Mouse (Mus musculus): ENCODE measurements around the gene Arid1b.

Arid1b gene

DNA sequence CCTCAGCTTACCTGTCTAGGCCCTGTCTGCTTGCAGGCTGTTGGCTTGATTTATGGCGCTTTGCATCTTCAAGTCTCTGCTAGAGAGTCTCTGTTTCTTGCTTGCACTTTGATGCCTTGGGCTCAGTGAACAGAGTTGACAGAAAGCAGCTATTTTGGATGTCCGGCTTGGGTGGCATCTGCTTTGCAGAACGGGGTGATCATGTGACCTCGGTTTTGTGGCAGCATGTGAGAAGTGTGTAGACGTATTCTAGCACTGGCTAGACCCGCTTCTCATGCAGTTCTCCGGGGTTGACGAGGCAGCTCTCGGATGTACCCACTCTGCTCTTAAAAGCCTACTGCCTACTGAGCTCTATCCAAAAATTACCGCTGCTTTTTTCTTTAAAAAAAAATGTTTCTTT is 22.9 kb downstream of the Arid1b start:
- DNase-seq (ENCODE audit: low read depth, low spot score): no peak

- DNase-seq (ENCODE audit: low read depth, low spot score): no peak
Measured at GRCm38 (mm10) chr17:5021303-5022003, 27.3 kb downstream of the Arid1b start.

GRCm38 (mm10) chr17:5022019-5022544 is 27.9 kb downstream of the Arid1b start:
- no peak for DNase-seq (ENCODE audit: low read depth, low spot score)

- no peak for DNase-seq (ENCODE audit: low read depth, low spot score)
Measured at GRCm38 (mm10) chr17:5023745-5024144, 29.6 kb downstream of the Arid1b start.

GRCm38 (mm10) chr17:5025400-5025799 is 31.3 kb downstream of the Arid1b start:
- DNase-seq (ENCODE audit: low read depth, low spot score): no peak

DNA sequence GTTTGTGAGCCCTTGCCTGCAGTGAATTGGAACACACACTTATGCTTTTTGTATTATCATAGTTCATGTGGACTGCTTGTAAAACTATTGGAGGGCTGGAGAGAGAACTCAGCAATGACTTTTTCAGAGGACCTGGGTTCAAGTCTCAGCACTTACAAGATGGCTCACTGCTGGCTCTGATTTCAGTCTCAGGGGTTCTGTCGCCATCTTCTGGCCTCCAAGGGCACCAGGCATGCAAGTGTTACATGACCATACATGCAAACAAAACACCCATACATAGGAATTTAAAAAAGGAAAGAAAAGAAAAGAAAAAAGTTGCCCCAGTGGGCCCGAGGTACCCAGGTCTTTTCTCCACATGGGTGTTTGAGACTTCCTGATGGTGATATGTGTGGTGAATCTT is 32.4 kb downstream of the Arid1b start:
- no peak for DNase-seq (ENCODE audit: low read depth, low spot score)

- no peak for DNase-seq (ENCODE audit: low read depth, low spot score)
Measured at GRCm38 (mm10) chr17:5029148-5029547, 35.0 kb downstream of the Arid1b start.

- DNase-seq (ENCODE audit: low read depth, low spot score): no peak
Measured at GRCm38 (mm10) chr17:5030290-5030689, 36.2 kb downstream of the Arid1b start.

DNA sequence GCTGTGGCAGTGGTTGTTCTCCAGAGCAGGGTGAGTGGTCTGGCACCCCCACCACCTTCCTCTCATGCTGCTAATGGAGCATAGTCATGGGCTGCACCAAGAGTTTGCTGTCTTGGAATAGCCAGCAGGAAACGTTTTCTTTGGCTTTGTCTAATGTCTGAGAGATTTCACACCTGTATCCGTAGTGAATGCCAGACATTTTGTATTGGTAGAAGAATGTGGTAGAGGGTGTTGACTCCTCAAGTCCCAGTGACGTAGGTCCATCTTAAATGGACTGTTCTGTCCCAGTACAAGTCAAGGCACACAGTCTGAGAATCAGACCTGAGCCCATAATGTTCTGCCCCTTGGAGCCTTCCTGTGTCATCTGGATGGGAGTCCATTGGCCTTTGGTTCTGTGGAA is 39.2 kb downstream of the Arid1b start:
- no peak for DNase-seq (ENCODE audit: low read depth, low spot score)

- no peak for DNase-seq (ENCODE audit: low read depth, low spot score)
Measured at GRCm38 (mm10) chr17:5034201-5034600, 40.1 kb downstream of the Arid1b start.

- DNase-seq (ENCODE audit: low read depth, low spot score): no peak
Measured at GRCm38 (mm10) chr17:5036200-5036835, 42.2 kb downstream of the Arid1b start.

DNA sequence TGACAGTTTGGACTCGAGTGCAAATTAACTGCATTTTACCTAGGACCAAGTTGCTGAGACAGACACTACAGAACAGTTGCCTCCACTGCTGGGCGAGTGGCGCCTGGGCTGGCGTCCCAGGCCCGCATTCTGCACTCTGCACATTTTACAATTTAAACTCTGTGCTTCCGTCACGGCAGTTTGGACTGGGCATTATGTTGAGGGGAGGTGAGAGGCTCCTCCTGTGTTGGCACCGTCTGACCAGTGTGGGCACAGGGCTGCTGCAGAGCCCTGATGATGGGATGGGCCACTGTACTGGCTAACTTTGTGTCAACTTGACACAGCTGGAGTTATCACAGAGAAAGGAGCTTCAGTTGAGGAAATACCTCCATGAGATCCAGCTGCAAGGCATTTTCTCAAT is 43.1 kb downstream of the Arid1b start:
- DNase-seq (ENCODE audit: low read depth, low spot score): no peak

DNA sequence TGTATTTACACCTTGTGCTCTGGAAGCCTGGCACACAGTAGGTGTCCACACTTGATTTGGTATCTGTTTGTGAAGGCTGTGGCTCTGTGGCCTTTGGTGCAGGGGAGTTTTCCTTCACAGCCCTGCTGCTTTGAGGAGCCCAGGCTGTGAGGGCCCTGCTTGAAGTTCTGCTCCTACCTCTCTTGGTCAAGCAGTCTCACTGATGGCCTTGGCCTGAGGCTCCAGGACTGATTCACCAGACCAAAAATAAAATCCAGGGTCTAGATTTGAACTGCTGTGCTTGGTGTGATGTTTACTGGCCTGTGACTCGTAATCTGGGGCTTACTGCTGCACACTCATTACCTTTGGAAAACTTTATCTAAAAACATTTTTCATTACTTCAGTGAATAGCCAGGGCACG is 45.7 kb downstream of the Arid1b start:
- DNase-seq (ENCODE audit: low read depth, low spot score): no peak

DNA sequence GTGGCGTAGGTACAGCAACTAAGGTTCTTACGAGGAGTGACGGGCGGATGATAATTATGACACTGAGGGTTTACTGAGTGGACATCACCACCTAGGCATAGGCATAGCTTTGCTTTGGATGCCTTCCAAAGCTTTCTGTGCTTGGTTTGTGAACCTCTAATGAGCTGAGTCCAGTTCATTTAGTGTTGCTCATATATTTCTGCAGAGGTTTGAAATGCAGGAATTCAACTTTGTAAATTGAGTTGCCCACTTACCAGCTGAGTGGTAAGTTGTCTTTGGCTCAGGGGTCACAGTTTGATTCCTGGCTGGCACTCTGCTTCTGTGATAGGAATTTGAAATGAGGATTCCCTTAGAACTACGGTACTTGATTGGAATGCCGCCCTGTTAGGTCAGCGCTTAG is 49.7 kb downstream of the Arid1b start:
- no peak for DNase-seq (ENCODE audit: low read depth, low spot score)

DNA sequence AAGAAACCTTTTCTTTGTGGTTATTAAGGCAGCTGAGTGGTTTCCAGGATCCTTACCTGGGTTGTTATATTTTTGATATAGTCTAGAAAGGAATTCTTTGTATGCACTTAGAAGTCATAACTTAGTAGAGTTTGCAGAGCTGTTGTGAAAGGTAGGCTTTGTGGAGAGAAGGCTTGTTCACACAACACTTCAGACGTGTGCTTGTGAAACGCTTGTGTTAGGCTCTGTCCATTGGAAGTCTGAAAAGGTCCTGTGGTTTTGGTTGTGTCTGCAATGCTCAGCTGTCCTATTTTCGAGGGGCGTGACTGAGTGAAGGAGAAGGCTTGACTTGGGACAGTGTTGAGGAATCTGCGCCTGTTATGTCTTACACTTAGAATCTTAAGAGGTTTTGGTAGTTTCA is 51.5 kb downstream of the Arid1b start:
- no peak for DNase-seq (ENCODE audit: low read depth, low spot score)

- DNase-seq (ENCODE audit: low read depth, low spot score): no peak
Measured at GRCm38 (mm10) chr17:5047373-5047772, 53.2 kb downstream of the Arid1b start.

DNA sequence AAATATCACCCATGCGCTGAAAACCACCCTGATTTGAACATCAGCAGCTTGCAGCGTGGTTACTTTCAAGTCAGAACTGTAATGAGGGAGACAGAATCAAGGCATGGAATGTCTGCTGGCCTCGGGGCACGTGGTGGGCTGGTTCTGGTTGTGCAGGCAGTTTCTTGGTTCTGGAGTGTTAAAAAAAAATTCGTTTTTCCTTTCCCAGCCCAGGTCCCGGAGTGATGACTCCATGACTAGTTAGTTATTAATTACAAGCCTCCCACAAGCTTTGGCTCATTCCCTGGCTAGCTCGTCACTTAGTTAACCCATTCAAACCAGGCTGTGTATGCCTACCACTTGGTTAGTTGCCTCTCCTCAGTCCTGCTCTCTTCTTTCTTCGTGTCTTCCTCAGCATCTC is 56.1 kb downstream of the Arid1b start:
- no peak for DNase-seq (ENCODE audit: low read depth, low spot score)

- no peak for DNase-seq (ENCODE audit: low read depth, low spot score)
Measured at GRCm38 (mm10) chr17:5050970-5051530, 56.9 kb downstream of the Arid1b start.

DNA sequence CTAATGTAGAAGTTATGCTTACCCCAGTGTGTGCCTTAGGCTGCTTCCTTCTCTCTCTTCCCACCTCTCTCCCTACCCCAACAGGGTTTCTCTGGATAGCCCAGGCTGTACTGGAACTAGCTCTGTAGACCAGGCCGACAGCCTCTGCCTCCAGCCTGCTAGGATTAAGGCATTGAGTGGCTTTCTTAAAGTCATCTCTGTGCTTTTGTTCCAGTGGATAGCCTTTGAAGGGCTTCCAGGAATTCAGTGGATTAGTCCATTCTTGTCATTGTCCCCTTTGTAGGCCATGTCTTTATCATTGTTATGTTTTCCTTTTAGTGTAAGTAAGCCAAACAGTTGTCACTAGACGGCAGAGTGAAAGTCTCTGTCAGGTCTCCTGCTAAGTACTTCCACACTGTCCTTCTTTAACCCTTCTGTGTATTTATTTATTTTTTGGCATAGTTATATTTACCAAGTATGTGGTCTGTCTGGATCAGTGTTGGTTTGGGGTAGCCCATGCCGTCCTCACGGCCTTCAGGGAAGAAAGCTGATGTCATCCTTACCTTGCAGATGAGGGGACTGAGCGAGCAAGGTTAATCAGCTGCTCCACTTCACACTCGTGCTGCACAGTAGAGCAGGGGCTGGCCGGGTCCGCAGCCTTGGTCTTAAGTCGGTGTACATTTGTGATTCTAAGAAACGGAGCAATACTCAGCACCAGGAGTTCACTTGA is 58.1 kb downstream of the Arid1b start:
- no peak for DNase-seq (ENCODE audit: low read depth, low spot score)

DNA sequence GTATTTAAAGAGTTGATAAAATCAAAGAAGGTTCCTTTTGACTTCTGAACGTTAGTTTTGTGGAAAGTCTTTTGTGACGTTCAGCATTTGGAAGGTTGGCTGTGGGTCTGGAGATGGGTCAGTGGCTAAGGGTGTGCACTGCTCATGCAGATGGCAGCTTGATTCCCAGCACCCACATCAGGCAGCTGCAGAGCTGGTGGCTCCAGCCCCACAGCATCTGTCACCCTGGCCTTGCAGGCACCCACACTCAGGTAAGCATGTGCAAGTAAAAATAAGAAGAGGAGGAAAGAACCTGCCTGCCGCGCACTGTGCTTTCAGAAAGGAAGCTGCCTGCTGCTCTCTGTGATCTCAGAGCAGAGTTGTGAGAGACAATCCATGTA is 58.7 kb downstream of the Arid1b start:
- no peak for DNase-seq (ENCODE audit: low read depth, low spot score)

DNA sequence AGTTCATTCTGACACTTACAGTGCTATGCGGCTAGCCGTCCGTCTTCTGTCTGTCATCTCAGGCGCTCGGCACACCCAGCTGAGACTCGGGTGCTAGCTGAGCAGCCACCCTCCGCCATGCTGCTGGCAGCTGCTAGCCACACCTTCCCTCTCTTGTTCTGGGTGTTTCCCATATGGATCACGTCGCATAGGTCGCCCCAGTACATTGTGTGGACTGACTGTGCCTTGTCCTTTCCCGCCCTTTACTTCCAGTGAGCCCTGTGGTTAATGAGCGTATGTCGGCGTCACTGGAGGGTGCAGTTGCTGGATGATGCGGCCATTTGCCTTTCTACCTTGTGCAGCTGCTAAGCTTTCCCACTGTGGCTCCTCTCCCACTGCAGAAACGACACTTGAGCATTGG is 59.1 kb downstream of the Arid1b start:
- DNase-seq (ENCODE audit: low read depth, low spot score): no peak

DNA sequence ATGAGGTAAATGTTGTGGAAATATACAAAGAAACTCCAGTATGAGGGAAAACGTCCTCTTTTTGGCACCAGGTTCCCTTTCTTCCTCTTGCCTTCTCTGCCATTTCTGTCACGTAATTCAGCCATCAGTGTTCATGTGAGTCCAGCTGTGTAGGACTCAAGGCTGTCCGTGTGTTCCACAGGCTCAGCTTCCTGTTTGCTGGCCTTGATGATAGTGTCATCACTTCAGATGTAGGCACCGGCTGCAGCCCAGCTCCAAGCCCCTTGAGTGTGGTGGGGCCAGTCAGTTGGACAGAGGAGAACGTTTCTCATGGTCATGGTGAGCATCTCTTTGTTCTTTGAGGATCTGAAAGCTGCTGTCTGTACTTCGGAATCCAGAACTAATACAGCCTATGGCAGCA is 61.3 kb downstream of the Arid1b start:
- DNase-seq (ENCODE audit: low read depth, low spot score): no peak

All from embryo, embryonic 11.5 days (tissue).